Mouse (Mus musculus) liver, adult 2 months (tissue): ENCODE data around the gene Cadm1.

Experiments
- CTCF ChIP-seq: fragments of 200-500 bp; IDR thresholded peaks from 2 replicates; pipeline ENCODE4 v1.5.1; 2011; ENCODE audit warnings: low read depth, low read length, control low read depth
- POLR2A ChIP-seq: fragments of 200-500 bp; IDR thresholded peaks from 2 replicates; pipeline ENCODE4 v1.6.1; 2011; ENCODE audit warnings: low read length, control low read depth; ENCODE audit not compliant: insufficient read depth; ENCODE audit errors: extremely low read depth

DNA sequence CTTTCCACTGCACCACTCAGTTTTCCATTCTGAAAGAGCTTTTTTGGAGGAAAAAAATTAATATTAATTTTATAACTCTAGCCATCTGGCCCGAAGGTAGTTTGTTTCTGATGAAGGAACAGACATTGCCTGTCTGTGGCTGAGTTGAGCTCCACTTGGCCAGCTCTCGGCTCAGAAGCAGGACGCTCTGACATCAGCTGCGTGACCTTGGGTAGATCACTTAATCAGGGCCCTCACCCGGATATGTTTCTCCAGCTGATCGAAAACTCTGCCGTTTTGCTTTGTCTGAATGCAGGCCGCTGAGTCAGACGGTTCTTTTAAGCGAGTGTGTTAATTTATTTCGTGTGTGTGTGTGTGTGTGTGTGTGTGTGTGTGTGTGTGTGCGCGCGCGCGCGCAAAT, 23.1 kb upstream of the Cadm1 start:
- TF ChIP-seq CTCF (no peak), POLR2A (no peak)
